Mouse (Mus musculus) heart, adult 2 months (tissue): ENCODE data around the gene Tagap. TPM values are rescaled to one million over a fixed set of nuclear protein-coding genes. Genes with fewer than 3 reads are reported as not detected.
A peak's percentile ranks its signal among the peaks of the same experiment; 100 is the strongest.

Experiments
- DNase-seq, 2 experiments: peaks; one replicate each; pipeline ENCODE4 v3.0.0; 2021
- H3K27ac ChIP-seq: fragments of 200-600 bp; 2 replicates; pipeline ENCODE4 v1.8.1; 2022
- H3K27me3 ChIP-seq: fragments of 200-500 bp; 2 replicates; pipeline ENCODE4 v1.6.1; 2012; ENCODE audit warnings: mild to moderate bottlenecking, low read length, inconsistent platforms, mixed read lengths; ENCODE audit not compliant: control insufficient read depth, insufficient read depth
- H3K36me3 ChIP-seq: fragments of 200-500 bp; 2 replicates; pipeline ENCODE4 v1.6.1; 2012; ENCODE audit warnings: low read length, inconsistent platforms; ENCODE audit not compliant: control insufficient read depth, insufficient read depth
- H3K4me1 ChIP-seq: fragments of 200-500 bp; 2 replicates; pipeline ENCODE4 v1.6.1; 2011; ENCODE audit warnings: low read length; ENCODE audit not compliant: control insufficient read depth, insufficient read depth
- H3K4me3 ChIP-seq: fragments of 200-600 bp; 2 replicates; pipeline ENCODE4 v1.8.1; 2022
- H3K79me2 ChIP-seq: fragments of 200-500 bp; replicated peaks from 2 replicates; pipeline ENCODE4 v1.6.1; 2012; ENCODE audit warnings: mild to moderate bottlenecking, inconsistent platforms, low read length, moderate library complexity, mixed read lengths; ENCODE audit not compliant: control insufficient read depth, insufficient read depth
- H3K9ac ChIP-seq: fragments of 200-500 bp; 2 replicates; pipeline ENCODE4 v1.6.1; 2012; ENCODE audit warnings: low read depth, mild to moderate bottlenecking, control low read depth, inconsistent platforms, low read length, mixed read lengths
- CTCF ChIP-seq: fragments of 200-600 bp; IDR thresholded peaks from 2 replicates; pipeline ENCODE4 v1.8.1; 2022; ENCODE audit warnings: antibody characterized with exemption, mild to moderate bottlenecking, moderate library complexity
- EP300 ChIP-seq: fragments of 200-500 bp; IDR thresholded peaks from 2 replicates; pipeline ENCODE4 v1.6.1; 2011; ENCODE audit warnings: low read depth, low read length, control low read depth; ENCODE audit not compliant: insufficient read depth
- POLR2A ChIP-seq: fragments of 200-500 bp; IDR thresholded peaks from 2 replicates; pipeline ENCODE4 v1.6.1; 2011; ENCODE audit warnings: mild to moderate bottlenecking, low read depth, low read length, control low read depth; ENCODE audit not compliant: insufficient read depth
- WGBS: fragments of 180-500 bp; shearing (Covaris S2); methylation state at CpG from one replicate; pipeline ENCODE4 v1.1.7; 2018; 5-methylcytosine and 5-hydroxymethylcytosine counted together
- intact Hi-C: fragments of 180-260 bp; cut with DNase I; formaldehyde crosslinking; loops from one replicate; pipeline ENCODE4 v1.15.1; 2025
- polyA plus RNA-seq: library from polyadenylated mRNA; depleted of rRNA; stranded (reverse); fragments of >200 nt; gene quantifications from 2 replicates; pipeline ENCODE4 v1.2.3, GENCODE M21; 2012
- total RNA-seq, 2 experiments: library from RNA; stranded (reverse); gene quantifications; 2 replicates each; pipeline ENCODE4 v1.2.3; 2021

Gene Tagap
- total and polyA plus RNA-seq, 3 experiments = 1.3 to 3.0 (median 2.9) TPM

DNA sequence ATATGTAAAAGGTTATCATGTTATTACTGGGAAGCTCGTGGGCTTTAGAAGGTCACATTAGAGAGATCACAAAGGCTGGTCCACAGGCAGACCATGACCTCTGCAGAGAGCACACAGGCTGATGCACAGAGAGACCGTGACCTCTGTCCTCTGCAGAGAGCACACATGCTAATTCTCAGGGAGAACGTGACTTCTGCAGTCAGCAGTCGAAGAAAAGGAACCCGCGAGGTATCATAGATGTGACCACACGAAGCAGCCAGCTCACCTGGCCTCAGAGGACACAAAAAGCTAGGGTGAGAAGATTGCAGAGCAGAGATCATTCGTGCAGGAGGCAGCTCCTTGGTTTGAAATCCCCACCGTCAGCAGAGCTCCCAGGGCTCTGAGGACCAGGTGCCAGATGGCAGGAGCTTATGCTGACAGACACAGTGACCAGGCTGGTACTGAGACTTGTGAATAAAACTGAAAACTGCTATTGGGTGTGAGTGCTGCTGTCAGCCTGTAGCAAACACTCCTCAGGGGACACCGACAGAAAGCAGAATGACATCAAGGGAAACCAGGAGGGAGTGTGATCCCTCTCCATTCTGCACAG lies 29.7 kb upstream of the Tagap start:
- intact Hi-C loops = no loop called here
- Histone ChIP-seq H3K27ac (no peak overlapping the region), H3K79me2 (no peaks in the 10 kb centered on the region), H3K4me3 (no peak overlapping the region), H3K4me1 (no peaks in the 10 kb centered on the region), H3K9ac (no peak overlapping the region), H3K36me3 (no peaks in the 10 kb centered on the region), H3K27me3 (no peaks in the 10 kb centered on the region; the same call in 1 of the 2 replicates)
- DNase-seq = no peak
- no peak for TF ChIP-seq POLR2A
- TF ChIP-seq EP300 = no peak
- TF ChIP-seq CTCF = no peak
- 68% methylated on average over 10 of the region's 10 CpGs for WGBS

DNA sequence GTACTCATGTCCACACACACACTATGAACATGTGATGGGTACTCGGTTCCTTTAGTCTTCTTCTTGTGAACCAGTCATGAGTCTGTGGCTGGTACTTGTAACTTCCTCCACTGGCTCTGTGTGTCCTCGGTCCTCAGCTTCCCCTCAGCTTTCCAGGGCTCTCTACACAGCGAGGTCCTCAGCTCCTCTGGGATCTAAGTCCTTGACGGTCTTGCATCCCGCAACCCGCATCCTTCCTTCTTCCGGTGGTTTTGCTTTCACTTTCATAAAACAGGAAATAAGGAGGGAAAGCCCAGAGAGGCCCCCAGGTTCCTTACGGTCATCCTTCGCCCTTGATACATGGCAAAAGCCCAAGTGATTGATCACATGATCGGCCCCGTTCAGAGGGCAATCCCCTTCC lies 28.7 kb upstream of the Tagap start:
- H3K79me2 ChIP-seq = no peaks in the 10 kb centered on the region
- intact Hi-C loops = no loop called here
- WGBS = 52% methylated on average over 11 of the region's 11 CpGs
- no peak for TF ChIP-seq CTCF
- no peak for TF ChIP-seq EP300
- TF ChIP-seq POLR2A = no peak
- DNase-seq = no peak
- H3K27ac ChIP-seq = no peak overlapping the region
- no peaks in the 10 kb centered on the region for H3K36me3 ChIP-seq
- no peaks in the 10 kb centered on the region; the same call in 1 of the 2 replicates for H3K27me3 ChIP-seq
- no peaks in the 10 kb centered on the region for H3K4me1 ChIP-seq
- no peak overlapping the region for H3K9ac ChIP-seq
- H3K4me3 ChIP-seq = no peak overlapping the region

DNA sequence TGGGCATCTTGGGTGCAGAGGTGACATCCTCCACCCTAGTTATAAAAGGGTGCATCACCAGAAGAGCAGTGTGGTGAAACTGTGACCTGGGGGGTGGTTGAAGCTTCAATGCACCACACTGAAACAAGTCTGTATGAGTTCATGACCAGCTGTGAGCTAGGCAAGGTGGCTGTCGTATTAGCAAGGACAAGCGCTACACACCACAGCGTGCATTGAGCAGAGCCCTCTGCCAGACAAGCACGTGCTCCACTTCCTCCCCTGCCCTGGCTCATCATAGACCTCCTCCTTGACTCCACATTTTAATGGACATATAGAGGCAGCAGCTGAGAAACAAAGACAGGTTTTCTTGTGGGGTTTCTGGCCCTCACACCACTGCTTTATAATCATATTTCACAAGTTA lies 28.0 kb upstream of the Tagap start:
- no peak overlapping the region for H3K27ac ChIP-seq
- H3K27me3 ChIP-seq = no peaks in the 10 kb centered on the region; the same call in 1 of the 2 replicates
- H3K36me3 ChIP-seq = no peaks in the 10 kb centered on the region
- intact Hi-C loops = no loop called here
- H3K4me1 ChIP-seq = no peaks in the 10 kb centered on the region
- H3K4me3 ChIP-seq = no peak overlapping the region
- TF ChIP-seq EP300 (no peak), POLR2A (no peak), CTCF (no peak)
- DNase-seq = no peak
- 77% methylated on average over 4 of the region's 4 CpGs for WGBS
- H3K79me2 ChIP-seq = no peaks in the 10 kb centered on the region
- H3K9ac ChIP-seq = no peak overlapping the region

DNA sequence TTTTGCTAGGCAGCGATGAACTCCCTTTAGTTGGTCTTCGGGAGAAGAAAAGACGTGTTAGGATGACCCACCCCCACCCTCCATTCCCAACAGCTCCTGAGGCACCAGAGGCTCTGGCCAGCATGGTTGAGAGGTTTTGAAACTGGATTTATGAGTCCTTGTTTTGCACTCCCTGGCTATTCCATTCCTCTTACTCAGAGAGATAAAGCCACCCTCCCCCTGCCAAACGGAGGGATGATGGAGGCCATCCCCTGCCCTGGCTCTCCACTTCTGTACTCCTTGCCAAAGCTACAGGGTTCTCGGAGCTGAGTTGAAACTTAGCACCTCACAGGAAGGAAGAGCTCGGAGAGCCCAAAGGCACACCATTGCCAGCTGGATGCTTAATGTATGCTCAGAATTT lies 26.6 kb upstream of the Tagap start:
- H3K27me3 ChIP-seq = no peaks in the 10 kb centered on the region; the same call in 1 of the 2 replicates

DNA sequence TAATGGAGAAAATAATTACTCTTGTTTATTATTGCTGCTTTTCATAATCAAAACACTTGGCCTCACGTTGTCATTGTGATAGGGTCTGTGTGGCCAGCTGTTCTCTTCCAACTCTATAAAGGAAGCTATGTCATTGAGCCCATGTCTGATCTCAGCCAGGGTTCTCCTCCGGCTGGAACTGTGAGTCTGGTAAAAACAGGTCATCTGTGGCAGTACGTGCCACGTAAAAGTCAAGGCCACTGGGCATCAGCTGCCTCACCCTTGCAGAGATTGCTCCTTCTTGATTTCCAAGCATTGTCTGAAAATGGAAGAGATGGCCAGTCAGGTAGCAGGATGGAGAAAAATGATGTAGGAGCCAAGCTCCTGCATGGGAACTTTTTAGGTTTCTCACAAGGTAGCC lies 25.8 kb upstream of the Tagap start:
- TF ChIP-seq CTCF = no peak
- no peak for TF ChIP-seq EP300
- no peak for TF ChIP-seq POLR2A
- no peak overlapping the region for H3K9ac ChIP-seq
- DNase-seq = no peak
- no peaks in the 10 kb centered on the region for H3K36me3 ChIP-seq
- no peak overlapping the region for H3K27ac ChIP-seq
- 71% methylated on average over 4 of the region's 4 CpGs for WGBS
- no peak overlapping the region for H3K4me3 ChIP-seq
- no peaks in the 10 kb centered on the region; the same call in 1 of the 2 replicates for H3K27me3 ChIP-seq
- intact Hi-C loops = no loop called here
- H3K4me1 ChIP-seq = no peaks in the 10 kb centered on the region
- H3K79me2 ChIP-seq = no peaks in the 10 kb centered on the region

More for the DNA sequence above, 26.6 kb upstream of the Tagap start:
- Histone ChIP-seq H3K9ac (no peak overlapping the region), H3K27ac (no peak overlapping the region), H3K79me2 (no peaks in the 10 kb centered on the region), H3K36me3 (no peaks in the 10 kb centered on the region), H3K4me1 (no peaks in the 10 kb centered on the region), H3K4me3 (no peak overlapping the region)
- 58% methylated on average over 6 of the region's 6 CpGs for WGBS
- peak; percentile 35 to 45 for DNase-seq
- intact Hi-C loops = no loop called here
- TF ChIP-seq POLR2A (no peak), EP300 (no peak), CTCF (no peak)

DNA sequence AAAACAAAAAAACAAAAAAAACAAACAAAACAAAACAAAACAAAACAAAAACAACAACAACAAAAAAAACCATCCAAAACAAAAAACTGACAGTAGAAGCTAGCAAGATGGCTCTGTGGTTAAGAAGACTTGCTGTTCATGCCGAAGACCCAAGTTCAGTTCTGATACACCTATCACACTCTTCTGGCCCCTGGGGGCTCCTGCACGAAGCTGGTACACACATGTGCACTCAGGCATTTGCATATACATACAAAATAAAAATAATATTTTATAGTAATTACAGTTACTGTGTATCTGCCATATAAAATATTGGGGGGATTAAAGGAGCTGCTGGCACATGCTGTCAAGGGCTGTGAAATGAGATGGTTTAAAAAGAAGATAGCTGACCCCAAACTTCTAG lies 24.3 kb upstream of the Tagap start:
- 68% methylated on average over 2 of the region's 2 CpGs for WGBS
- no peak overlapping the region for H3K9ac ChIP-seq
- no peaks in the 10 kb centered on the region for H3K36me3 ChIP-seq
- no peak overlapping the region for H3K27ac ChIP-seq
- no peak for DNase-seq
- no peak overlapping the region for H3K4me3 ChIP-seq
- no peaks in the 10 kb centered on the region for H3K27me3 ChIP-seq
- no peaks in the 10 kb centered on the region for H3K79me2 ChIP-seq
- no peak for TF ChIP-seq POLR2A
- TF ChIP-seq EP300 = no peak
- no peak for TF ChIP-seq CTCF
- H3K4me1 ChIP-seq = no peaks in the 10 kb centered on the region
- intact Hi-C loops = no loop called here
